Mouse (Mus musculus) megakaryocyte, embryonic 14.5 days (primary cell): ENCODE results near the gene Adam6b. TPM values are rescaled to one million over a fixed set of nuclear protein-coding genes. Genes with fewer than 3 reads are reported as not detected.
"Not testable (repeated sequence)": the region's sequence is repeated elsewhere in the genome, so short reads cannot be mapped to it uniquely, and the experiment has no call there.

Source experiments
- H3K27me3 ChIP-seq: replicated peaks from 2 replicates; pipeline ENCODE3; 2012; ENCODE audit warnings: inconsistent platforms
- H3K36me3 ChIP-seq: replicated peaks from 2 replicates; pipeline ENCODE3; 2012; ENCODE audit warnings: low read length, inconsistent platforms, mixed read lengths
- H3K4me1 ChIP-seq: 2 replicates; pipeline ENCODE4 v1.6.1; 2012; ENCODE audit warnings: inconsistent platforms
- H3K4me3 ChIP-seq: replicated peaks from 2 replicates; pipeline ENCODE3; 2012; ENCODE audit warnings: moderate library complexity, mild to moderate bottlenecking, inconsistent platforms
- H3K9me3 ChIP-seq: 2 replicates; pipeline ENCODE4 v1.6.1; 2012; ENCODE audit warnings: inconsistent platforms
- FLI1 ChIP-seq: IDR thresholded peaks from 2 replicates; pipeline ENCODE4 v1.6.1; 2012; ENCODE audit warnings: low read length, inconsistent platforms, mixed read lengths
- GATA1 ChIP-seq: IDR thresholded peaks from 3 replicates; pipeline ENCODE4 v1.6.1; 2012; ENCODE audit warnings: mixed read lengths, low read length, inconsistent platforms, borderline replicate concordance
- polyA plus RNA-seq: library from polyadenylated mRNA; stranded (reverse); fragments of >175 nt; gene quantifications from 2 replicates; pipeline ENCODE4 v1.2.3, GENCODE M21; 2012; ENCODE audit warnings: low replicate concordance; ENCODE audit not compliant: insufficient read depth

Adam6b gene
- not detected in 2 replicates for polyA plus RNA-seq

- H3K4me3 ChIP-seq, H3K4me1 ChIP-seq, H3K27me3 ChIP-seq, H3K36me3 ChIP-seq, H3K9me3 ChIP-seq: not testable (repeated sequence)
Observed at GRCm38 (mm10) chr12:113489211-113489610, at the start of gene Adam6b. Adam6b (plus strand) TSS chr12:113489511.

- no peak for TF ChIP-seq GATA1
- TF ChIP-seq FLI1: no peak
- no peak overlapping the region for H3K4me3 ChIP-seq
- no peaks in the 10 kb centered on the region for H3K27me3 ChIP-seq
- no peaks in the 10 kb centered on the region for H3K4me1 ChIP-seq
- no peaks in the 10 kb centered on the region for H3K9me3 ChIP-seq
- H3K36me3 ChIP-seq: no peaks in the 10 kb centered on the region
Observed at GRCm38 (mm10) chr12:113446061-113446460, 43.2 kb upstream of the Adam6b start.

DNA sequence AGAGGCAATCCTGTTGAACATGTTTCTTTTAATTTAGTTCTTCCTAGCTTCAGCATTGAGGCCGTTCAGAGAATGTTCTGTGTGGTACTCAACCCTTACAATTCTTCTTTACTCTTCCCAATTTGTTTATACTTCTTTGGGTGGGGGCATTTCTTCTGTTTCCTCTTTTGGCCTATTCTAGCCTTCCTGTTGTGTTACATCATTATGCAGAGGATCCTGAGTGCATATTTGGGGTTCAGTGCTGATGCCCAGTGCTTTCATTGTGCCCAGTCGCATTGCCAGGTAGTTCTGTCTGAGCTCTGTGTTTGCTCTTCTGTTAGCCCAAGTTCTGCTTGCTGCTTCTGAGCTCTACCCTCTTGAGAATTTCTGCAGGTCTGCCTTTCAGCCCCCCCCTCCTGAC is 13.1 kb upstream of the Adam6b start:
- H3K4me1 ChIP-seq: no peaks in the 10 kb centered on the region
- H3K4me3 ChIP-seq: no peak overlapping the region
- no peaks in the 10 kb centered on the region for H3K27me3 ChIP-seq
- no peaks in the 10 kb centered on the region for H3K9me3 ChIP-seq
- no peaks in the 10 kb centered on the region for H3K36me3 ChIP-seq
- TF ChIP-seq FLI1 (no peak), GATA1 (no peak)

GRCm38 (mm10) chr12:113482147-113482546 is 7.2 kb upstream of the Adam6b start:
- H3K36me3 ChIP-seq: no peaks in the 10 kb centered on the region
- TF ChIP-seq FLI1: no peak
- no peak for TF ChIP-seq GATA1

GRCm38 (mm10) chr12:113482661-113483389 is 6.5 kb upstream of the Adam6b start:
- Histone ChIP-seq H3K9me3 (no peaks in the 10 kb centered on the region), H3K36me3 (no peaks in the 10 kb centered on the region), H3K27me3 (no peaks in the 10 kb centered on the region), H3K4me1 (no peaks in the 10 kb centered on the region), H3K4me3 (no peak overlapping the region)
- TF ChIP-seq GATA1 (no peak), FLI1 (no peak)

More at GRCm38 (mm10) chr12:113482147-113482546, 7.2 kb upstream of the Adam6b start:
- H3K4me1 ChIP-seq: no peaks in the 10 kb centered on the region
- H3K4me3 ChIP-seq: no peak overlapping the region
- no peaks in the 10 kb centered on the region for H3K27me3 ChIP-seq
- no peaks in the 10 kb centered on the region for H3K9me3 ChIP-seq

GRCm38 (mm10) chr12:113483492-113484162 is 5.7 kb upstream of the Adam6b start:
- TF ChIP-seq GATA1 (no peak), FLI1 (no peak)
- H3K9me3 ChIP-seq: no peaks in the 10 kb centered on the region
- no peaks in the 10 kb centered on the region for H3K36me3 ChIP-seq
- no peaks in the 10 kb centered on the region for H3K27me3 ChIP-seq
- H3K4me3 ChIP-seq: no peak overlapping the region
- H3K4me1 ChIP-seq: no peaks in the 10 kb centered on the region

DNA sequence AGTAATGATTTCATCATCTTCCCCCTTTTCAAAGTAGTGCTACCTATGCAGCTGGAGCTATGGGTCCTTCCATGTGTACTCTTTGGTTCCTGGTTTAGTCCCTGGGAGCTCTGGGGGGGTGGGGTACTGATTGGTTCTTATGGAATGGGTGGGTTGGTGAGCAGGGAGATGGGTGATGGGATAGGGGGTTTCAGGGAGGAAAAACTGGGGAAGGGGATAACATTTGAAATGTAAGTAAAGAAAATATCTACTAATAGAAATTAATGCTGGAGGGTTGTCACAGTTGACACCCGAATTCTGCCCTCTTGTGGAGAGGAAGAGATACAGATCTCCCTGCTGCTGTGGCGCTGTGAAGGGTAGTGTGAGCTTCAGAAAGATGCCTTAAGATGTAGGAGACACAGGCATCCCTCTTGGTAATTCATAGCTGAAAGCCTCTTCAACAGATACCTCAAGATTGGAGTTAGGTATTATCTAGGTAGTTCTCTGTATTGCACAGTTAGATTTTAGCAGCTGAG is 4.3 kb upstream of the Adam6b start:
- Histone ChIP-seq H3K9me3 (no peaks in the 10 kb centered on the region), H3K27me3 (no peaks in the 10 kb centered on the region), H3K36me3 (no peaks in the 10 kb centered on the region), H3K4me3 (no peak overlapping the region), H3K4me1 (no peaks in the 10 kb centered on the region)
- TF ChIP-seq FLI1 (no peak), GATA1 (no peak)

- not testable (repeated sequence) for H3K9me3 ChIP-seq, H3K4me3 ChIP-seq, H3K27me3 ChIP-seq, H3K4me1 ChIP-seq, H3K36me3 ChIP-seq
Observed at GRCm38 (mm10) chr12:113487693-113488092, 1.6 kb upstream of the Adam6b start.

- H3K27me3 ChIP-seq: no peaks in the 10 kb centered on the region
- no peaks in the 10 kb centered on the region for H3K4me1 ChIP-seq
- H3K4me3 ChIP-seq: peak overlapping the region; percentile 26
- no peaks in the 10 kb centered on the region for H3K9me3 ChIP-seq
- H3K36me3 ChIP-seq: no peaks in the 10 kb centered on the region
- TF ChIP-seq GATA1 (no peak), FLI1 (no peak)
Observed at GRCm38 (mm10) chr12:113525901-113526300, 36.6 kb downstream of the Adam6b start.

Other genes starting within 250 kb of the Adam6b start
- not detected in 2 replicates for gene Adam6a, start 54.4 kb downstream of the Adam6b start, polyA plus RNA-seq